Mouse (Mus musculus) MEL (cell line): ENCODE results near the gene Icam1.

Source experiments
- CTCF ChIP-seq, 3 experiments: IDR thresholded peaks in 2 of 3; conservative IDR thresholded peaks in 1 of 3; 2 replicates each; pipeline ENCODE4 v1.5.1; 2011 to 2012; ENCODE audit warnings: low read length in 3 of 3, low read depth in 2 of 3, mild to moderate bottlenecking in 2 of 3, improper control_type of control experiment in 1 of 3, inconsistent platforms in 1 of 3, mixed read lengths in 1 of 3, moderate library complexity in 1 of 3; ENCODE audit not compliant: control insufficient read depth in 1 of 3, insufficient read depth in 1 of 3, poor library complexity in 1 of 3, severe bottlenecking in 1 of 3
- EP300 ChIP-seq, 2 experiments: IDR thresholded peaks; 2 replicates each; pipeline ENCODE4 v1.6.1; 2011; ENCODE audit warnings: improper control_type of control experiment in 2 of 2, low read length in 2 of 2, low read depth in 1 of 2, mild to moderate bottlenecking in 1 of 2
- GABPA ChIP-seq: IDR thresholded peaks from 2 replicates; pipeline ENCODE4 v1.6.1; 2012; ENCODE audit warnings: low read depth, mild to moderate bottlenecking, inconsistent platforms, low read length, improper control_type of control experiment, moderate library complexity
- POLR2AphosphoS5 ChIP-seq: IDR thresholded peaks from 2 replicates; pipeline ENCODE4 v1.6.1; 2012; ENCODE audit warnings: low read depth, borderline replicate concordance, mild to moderate bottlenecking, inconsistent platforms, low read length, moderate library complexity, mixed read lengths
- ZKSCAN1 ChIP-seq: IDR thresholded peaks from 2 replicates; pipeline ENCODE4 v1.6.1; 2012; ENCODE audit warnings: low read depth, mild to moderate bottlenecking, inconsistent platforms, low read length, improper control_type of control experiment, moderate library complexity
- ZMIZ1 ChIP-seq: IDR thresholded peaks from 2 replicates; pipeline ENCODE4 v1.6.1; 2012; ENCODE audit warnings: low read depth, mild to moderate bottlenecking, inconsistent platforms, low read length, improper control_type of control experiment, moderate library complexity

GRCm38 (mm10) chr9:20973682-20974075 lies 42.1 kb upstream of the Icam1 start:
- TF ChIP-seq ZMIZ1 (no peak), POLR2AphosphoS5 (no peak), EP300 (IDR thresholded peaks at IDR 0.05; ENCODE audit: low read depth in 1 of 2, low read length in 2 of 2) (no peak), CTCF (IDR thresholded peaks at IDR 0.05 in 2 of 3, conservative IDR thresholded peaks at IDR 0.05 in 1 of 3; ENCODE audit: control insufficient read depth in 1 of 3, insufficient read depth in 1 of 3, low read depth in 2 of 3, low read length in 3 of 3, poor library complexity in 1 of 3, severe bottlenecking in 1 of 3) (no peak), GABPA (no peak), ZKSCAN1 (no peak)
